Mouse (Mus musculus) bone marrow macrophage, adult 2 months (primary cell): ENCODE measurements around the gene Exoc6. TPM values are rescaled to one million over a fixed set of nuclear protein-coding genes. Genes with fewer than 3 reads are reported as not detected.

ENCODE experiments used
- H3K27ac ChIP-seq: 2 replicates; pipeline ENCODE4 v1.5.1; 2012; ENCODE audit warnings: low read depth, low read length; ENCODE audit not compliant: insufficient read depth
- H3K4me1 ChIP-seq: 2 replicates; pipeline ENCODE4 v1.6.1; 2012; ENCODE audit warnings: low read length; ENCODE audit not compliant: control insufficient read depth, insufficient read depth
- H3K4me3 ChIP-seq: 2 replicates; pipeline ENCODE4 v1.5.1; 2012; ENCODE audit warnings: mild to moderate bottlenecking, low read length, moderate library complexity; ENCODE audit not compliant: insufficient read depth
- CTCF ChIP-seq: IDR thresholded peaks from 2 replicates; pipeline ENCODE4 v1.5.1; 2012; ENCODE audit warnings: low read depth, mild to moderate bottlenecking, low read length, moderate library complexity
- POLR2A ChIP-seq: IDR thresholded peaks from 2 replicates; pipeline ENCODE4 v1.6.1; 2012; ENCODE audit warnings: mild to moderate bottlenecking, low read depth, low read length, borderline replicate concordance
- polyA plus RNA-seq: library from polyadenylated mRNA; stranded (reverse); fragments of >200 nt; gene quantifications from 2 replicates; pipeline ENCODE4 v1.2.4, GENCODE M21; 2012; ENCODE audit not compliant: missing spikeins, insufficient read depth, insufficient read length

The Exoc6 gene
- polyA plus RNA-seq, 1 experiment: 26.6 TPM

GRCm38 (mm10) chr19:37715980-37716379 lies 165.8 kb downstream of the Exoc6 start:
- Histone ChIP-seq H3K4me1 (no peaks in the 10 kb centered on the region), H3K4me3 (no peak overlapping the region), H3K27ac (no peak overlapping the region)
- TF ChIP-seq CTCF: no peak
- no peak for TF ChIP-seq POLR2A

DNA sequence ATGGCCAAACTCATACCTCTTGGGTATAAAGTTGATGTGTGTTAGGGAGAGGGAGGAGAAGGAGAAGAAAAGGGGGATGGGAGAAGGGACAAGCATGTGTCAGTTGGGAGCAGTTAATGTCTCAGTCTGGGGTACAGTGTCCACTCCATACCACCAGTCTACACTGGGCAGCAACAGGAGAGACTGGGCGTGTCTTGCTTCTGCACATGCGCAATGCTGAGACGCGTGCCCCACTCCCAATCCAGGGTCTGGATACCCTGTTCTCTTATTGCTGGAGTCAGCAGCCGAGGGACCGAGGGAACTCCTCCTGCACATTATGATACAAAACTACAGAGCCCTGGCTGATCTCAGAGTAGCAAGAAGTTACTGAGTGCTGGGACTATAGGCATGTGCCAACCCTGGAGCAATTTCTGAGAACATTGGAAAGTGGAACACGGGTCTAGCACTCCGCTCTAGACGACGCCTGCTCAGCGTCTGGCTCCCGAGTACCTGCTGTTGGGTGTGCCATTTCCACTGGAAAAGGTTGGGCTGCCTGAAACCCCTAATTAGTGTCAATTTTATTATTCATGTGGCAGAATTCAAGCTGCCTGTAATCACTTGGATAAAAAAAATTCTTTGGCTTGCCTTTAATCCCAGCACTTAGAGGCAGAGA lies 166.4 kb downstream of the Exoc6 start:
- no peak overlapping the region for H3K4me3 ChIP-seq
- no peak for TF ChIP-seq CTCF
- TF ChIP-seq POLR2A: no peak

GRCm38 (mm10) chr19:37719166-37719565 lies 168.9 kb downstream of the Exoc6 start:
- Histone ChIP-seq H3K27ac (no peak overlapping the region), H3K4me1 (no peaks in the 10 kb centered on the region), H3K4me3 (no peak overlapping the region)
- TF ChIP-seq POLR2A: no peak
- TF ChIP-seq CTCF: no peak

More for the DNA sequence above, 166.4 kb downstream of the Exoc6 start:
- Histone ChIP-seq H3K27ac (no peak overlapping the region), H3K4me1 (no peaks in the 10 kb centered on the region)

- H3K27ac ChIP-seq: no peak overlapping the region
- no peak overlapping the region for H3K4me3 ChIP-seq
- no peak for TF ChIP-seq POLR2A
- no peaks in the 10 kb centered on the region for H3K4me1 ChIP-seq
Observed at GRCm38 (mm10) chr19:37724591-37724990, 174.4 kb downstream of the Exoc6 start.

GRCm38 (mm10) chr19:37726585-37726984 lies 176.4 kb downstream of the Exoc6 start:
- Histone ChIP-seq H3K4me3 (no peak overlapping the region), H3K27ac (no peak overlapping the region), H3K4me1 (no peaks in the 10 kb centered on the region)
- TF ChIP-seq CTCF: no peak
- TF ChIP-seq POLR2A: no peak

GRCm38 (mm10) chr19:37727366-37727765 lies 177.1 kb downstream of the Exoc6 start:
- TF ChIP-seq POLR2A (no peak), CTCF (no peak)
- H3K27ac ChIP-seq: no peak overlapping the region
- no peaks in the 10 kb centered on the region for H3K4me1 ChIP-seq

More at GRCm38 (mm10) chr19:37727366-37727765, 177.1 kb downstream of the Exoc6 start:
- H3K4me3 ChIP-seq: no peak overlapping the region

Other genes with a start within 250 kb of the Exoc6 start
- 23.3 and 24.8 TPM in 2 replicates for gene Ide, start 212.6 kb upstream of the Exoc6 start, polyA plus RNA-seq
- gene Kif11, start 174.0 kb upstream of the Exoc6 start, polyA plus RNA-seq: 34.8 and 34.9 TPM in 2 replicates
- gene Hhex, start 115.6 kb upstream of the Exoc6 start, polyA plus RNA-seq: 62.3 and 71.5 TPM in 2 replicates
- gene Cyp26c1, start 135.2 kb downstream of the Exoc6 start, polyA plus RNA-seq: not detected in 2 replicates
- not detected in 2 replicates for gene Cyp26a1, start 147.4 kb downstream of the Exoc6 start, polyA plus RNA-seq